Mouse (Mus musculus) ES-Bruce4 (cell line): ENCODE results near the gene Psmb11.

Source experiments
- CTCF ChIP-seq: IDR thresholded peaks from one replicate; pipeline ENCODE4 v1.8.1; 2011; ENCODE audit warnings: low read depth, low read length
- EP300 ChIP-seq: IDR thresholded peaks from 2 replicates; pipeline ENCODE4 v1.6.1; 2011; ENCODE audit warnings: low read depth, low read length; ENCODE audit not compliant: insufficient read depth
- POLR2A ChIP-seq: IDR thresholded peaks from one replicate; pipeline ENCODE4 v1.8.1; 2011; ENCODE audit warnings: low read length; ENCODE audit not compliant: insufficient read depth

DNA sequence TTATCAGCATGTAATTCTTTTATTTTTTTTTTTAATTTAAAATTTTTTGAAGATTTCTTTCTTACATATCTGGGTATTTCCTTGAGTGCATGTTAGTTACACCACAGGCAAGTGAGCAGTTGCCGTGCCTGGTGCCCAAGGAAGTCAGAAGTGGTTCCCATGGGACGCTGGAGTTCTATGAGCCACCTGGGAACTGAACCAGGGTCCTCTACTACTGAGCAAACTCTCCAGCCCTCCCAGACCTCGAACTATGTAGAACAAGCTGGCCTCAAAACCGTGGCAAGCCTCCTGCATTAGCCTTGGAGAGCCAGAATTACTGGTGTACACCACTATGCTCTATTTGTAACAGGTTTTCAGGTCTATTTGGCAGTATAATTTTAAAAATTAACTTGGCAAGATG lies 18.6 kb upstream of the Psmb11 start:
- no peak for TF ChIP-seq CTCF
- TF ChIP-seq POLR2A: no peak
- no peak for TF ChIP-seq EP300
